Comparison of ENCODE assay signal across 13 mouse cellular contexts in the genomic region with DNA sequence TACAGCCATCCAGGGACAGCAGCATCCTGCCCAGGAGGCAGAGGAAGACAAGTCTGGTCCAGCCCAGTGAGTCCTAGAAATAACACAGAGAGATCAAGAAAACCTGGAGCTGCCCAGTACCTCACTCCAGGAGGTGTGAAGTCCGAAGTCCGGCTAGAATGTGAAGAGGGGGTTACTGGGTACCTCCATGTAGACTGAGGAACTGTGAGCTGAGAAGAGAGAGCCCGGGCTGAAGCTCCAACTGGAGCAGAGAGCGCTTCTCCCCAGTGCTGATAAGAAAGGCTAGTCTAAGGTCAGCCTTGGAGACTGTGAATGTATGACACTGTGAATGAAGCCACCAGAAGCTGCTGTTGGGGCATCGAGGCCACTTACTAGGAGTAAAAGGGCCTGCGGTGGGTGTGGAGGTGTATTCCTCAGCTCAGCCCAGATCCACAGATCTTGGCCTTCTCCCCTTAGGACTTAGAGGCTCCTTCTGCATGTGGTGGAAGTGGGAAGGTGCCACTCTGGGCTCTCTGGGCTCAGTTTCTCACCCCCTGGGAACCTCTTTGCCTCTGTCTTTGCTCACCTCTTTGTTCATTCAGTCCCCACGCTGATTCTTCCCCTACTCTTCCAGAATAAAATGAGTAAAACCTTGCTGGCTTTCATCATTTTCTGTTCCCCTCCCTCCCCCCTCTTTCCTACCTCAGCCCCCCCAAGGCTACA. TPM values are rescaled to one million over a fixed set of nuclear protein-coding genes. Genes with fewer than 3 reads are reported as not detected.
DNase-seq lines count a peak whose midpoint lies in the region; ATAC-seq and TF ChIP-seq lines count a peak whose summit lies in the region.
"Had no signal": no experiment of that assay in that cellular context is flagged by ENCODE, and none has a peak within 500 bp of the region (broad histone marks: within the 10 kb centered on the region; RNA-seq: fewer than 3 reads in every experiment).

No protein-coding gene starts in this region.

- DNase-seq in cerebellum, adult 8-10 months = peak; percentile 35
- peak; percentile 38 for DNase-seq in cerebellum, adult 9-11 months
- peak; percentile 53 for DNase-seq in forebrain, postnatal 0 days
- no peak for DNase-seq in natural killer cell, adult 2 months (ENCODE audit: low spot score in 2 of 2)
- no peak for DNase-seq in testis, postnatal 10 days (ENCODE audit: low spot score)
- no peak for DNase-seq in kidney, postnatal 4 days
- DNase-seq: kidney, adult 18-20 months; spleen, adult 18-20 months had no signal

- no peak for TF ChIP-seq CTCF in forebrain, postnatal 0 days (IDR thresholded peaks at IDR 0.05; ENCODE audit: low read depth)

- H3K4me3 ChIP-seq in forebrain, postnatal 0 days (ENCODE audit: low read depth, low read length) = no peak overlapping the region
- H3K4me3 ChIP-seq in midbrain, embryonic 15.5 days = no peak overlapping the region
- H3K4me3 ChIP-seq: erythroblast, embryonic 14.5 days; limb, embryonic 10.5 days; liver, embryonic 15.5 days had no signal

- no peak for ATAC-seq in forebrain, postnatal 0 days
- ATAC-seq in midbrain, embryonic 15.5 days (replicated peaks) = no peak

- H3K36me3 ChIP-seq in forebrain, postnatal 0 days (ENCODE audit: insufficient read depth) = no peaks in the 10 kb centered on the region
- no peaks in the 10 kb centered on the region for H3K36me3 ChIP-seq in midbrain, embryonic 15.5 days (replicated peaks)
- H3K36me3 ChIP-seq: limb, embryonic 10.5 days; liver, embryonic 15.5 days had no signal

- H3K27ac ChIP-seq in forebrain, postnatal 0 days (ENCODE audit: low read depth, low read length) = peak overlapping the region; percentile 99
- peak overlapping the region; percentile 85 for H3K27ac ChIP-seq in midbrain, embryonic 15.5 days
- H3K27ac ChIP-seq: limb, embryonic 10.5 days; liver, embryonic 15.5 days had no signal

- H3K9ac ChIP-seq in forebrain, postnatal 0 days = peak overlapping the region; percentile 96
- no peak overlapping the region for H3K9ac ChIP-seq in midbrain, embryonic 15.5 days
- H3K9ac ChIP-seq: liver, embryonic 15.5 days had no signal

- H3K4me2 ChIP-seq in forebrain, postnatal 0 days (ENCODE audit: low read depth) = peak overlapping the region; percentile 97
- 0 out of 2 replicates have a peak overlapping the region, but pooled peaks have one; percentile 8 for H3K4me2 ChIP-seq in midbrain, embryonic 15.5 days
- H3K4me2 ChIP-seq: liver, embryonic 15.5 days had no signal

- H3K4me1 ChIP-seq in forebrain, postnatal 0 days (ENCODE audit: insufficient read depth) = peaks cover 42% of the 10 kb centered on the region
- peaks cover 58% of the 10 kb centered on the region for H3K4me1 ChIP-seq in midbrain, embryonic 15.5 days

- WGBS in forebrain, postnatal 0 days = 7% methylated on average over 7 of the region's 7 CpGs
- WGBS in midbrain, embryonic 15.5 days = 9% methylated on average over 7 of the region's 7 CpGs

- H3K9me3 ChIP-seq in forebrain, postnatal 0 days (ENCODE audit: low read length) = no peaks in the 10 kb centered on the region
- H3K9me3 ChIP-seq in midbrain, embryonic 15.5 days = no peaks in the 10 kb centered on the region
- H3K9me3 ChIP-seq: limb, embryonic 10.5 days; liver, embryonic 15.5 days had no signal

- H3K27me3 ChIP-seq in forebrain, postnatal 0 days (ENCODE audit: insufficient read depth, low read length) = no peaks in the 10 kb centered on the region
- H3K27me3 ChIP-seq in midbrain, embryonic 15.5 days (replicated peaks) = peaks cover 36% of the 10 kb centered on the region

RNA-seq across cellular contexts. Expression of gene Rhbg, which starts 50.4 kb away (rescaled TPM):
- total RNA-seq in forebrain, postnatal 0 days (2014; rRNA removed) = 0.19 TPM in 1 of 2 replicates, not detected in the other
- polyA plus RNA-seq in forebrain, postnatal 0 days (2015; fragmentation: Nextera tagmentation; extraction: Ambion mirVana) = 0.21 and 0.25 TPM in 2 replicates
- 0.14 TPM in 2 replicates for polyA plus RNA-seq in midbrain, embryonic 15.5 days (2015; fragmentation: Nextera tagmentation; extraction: Ambion mirVana)
- total RNA-seq: layer of hippocampus, adult 8-10 months had no signal
- polyA plus RNA-seq: erythroblast, embryonic 14.5 days had no signal

Comparison
In these comparisons a context has a peak if more than half of its experiments do, and no peak if none do; other contexts are left out.
1. DNase-seq: peak in cerebellum, adult 8-10 months (single experiment), cerebellum, adult 9-11 months (single experiment) and forebrain, postnatal 0 days (single experiment); none in natural killer cell, adult 2 months (0 of 2), testis, postnatal 10 days (single experiment) and kidney, postnatal 4 days (0 of 2).